Mouse (Mus musculus): Measurements from ENCODE around the gene Olfr157.

DNA sequence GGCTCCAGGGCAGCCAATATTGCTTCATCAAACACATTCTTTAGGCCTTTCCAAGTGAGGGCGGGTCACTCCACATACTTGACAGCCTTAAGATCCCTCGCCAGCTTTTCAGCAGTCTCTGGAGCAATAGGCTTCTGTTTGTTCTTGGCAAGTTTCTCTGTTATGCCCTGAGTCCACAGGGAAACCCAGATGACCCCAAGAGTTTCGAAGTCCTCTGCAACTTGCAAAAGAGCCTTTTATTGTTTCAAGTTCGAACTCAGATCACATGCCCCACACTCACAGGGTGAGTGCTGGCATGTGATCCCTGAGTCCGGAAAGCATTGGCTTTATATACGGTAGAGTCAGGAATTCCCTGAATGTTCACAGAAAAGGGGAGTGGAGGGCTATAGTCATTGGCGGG lies 41.1 kb downstream of the Olfr157 start:
- no peak for TF ChIP-seq E2F4 (IDR thresholded peaks at IDR 0.05; ENCODE audit: borderline replicate concordance, low read depth, low read length)
- TF ChIP-seq UBTF (IDR thresholded peaks at IDR 0.05; ENCODE audit: borderline replicate concordance, insufficient read depth, low read depth, low read length): no peak
- TF ChIP-seq CTCF (IDR thresholded peaks at IDR 0.05 in 2 of 3, conservative IDR thresholded peaks at IDR 0.05 in 1 of 3; ENCODE audit: control insufficient read depth in 1 of 3, insufficient read depth in 1 of 3, low read depth in 2 of 3, low read length in 3 of 3, poor library complexity in 1 of 3, severe bottlenecking in 1 of 3): no peak
- no peak for TF ChIP-seq RCOR1 (IDR thresholded peaks at IDR 0.05; ENCODE audit: low read depth, low read length)
- no peak for TF ChIP-seq TCF12 (IDR thresholded peaks at IDR 0.05; ENCODE audit: low read depth, low read length)
- TF ChIP-seq ZMIZ1 (IDR thresholded peaks at IDR 0.05; ENCODE audit: low read depth, low read length): no peak
